Mouse (Mus musculus): Measurements from ENCODE around the gene Bicra. TPM values are rescaled to one million over a fixed set of nuclear protein-coding genes. Genes with fewer than 3 reads are reported as not detected.

The Bicra gene
- total RNA-seq, 2 experiments from 2014 or later, result 7.1 to 8.3 TPM

GRCm38 (mm10) chr7:15982729-15983407 lies 64.9 kb downstream of the Bicra start:
- DNase-seq (ENCODE audit: low spot score), result no peak
- intact Hi-C loops (cut with DNase I), result loop anchor here (1.0 to 5.0 kb wide), 3 partner anchors 34 to 69 kb away; partner anchors contain the start of gene Bicra

GRCm38 (mm10) chr7:15981538-15981937 lies 66.2 kb downstream of the Bicra start:
- intact Hi-C loops (cut with DNase I), result loop anchor here (5.0 kb wide), 1 partner anchor 36 kb away; no protein-coding TSS in a partner anchor
- DNase-seq (ENCODE audit: low spot score), result no peak

GRCm38 (mm10) chr7:15980246-15980645 lies 67.5 kb downstream of the Bicra start:
- intact Hi-C loops (cut with DNase I), result loop anchor here (5.0 kb wide), 1 partner anchor 37 kb away; no protein-coding TSS in a partner anchor
- peak; percentile 54 for DNase-seq (ENCODE audit: low spot score)

GRCm38 (mm10) chr7:15975904-15976303 lies 71.8 kb downstream of the Bicra start:
- no peak for DNase-seq (ENCODE audit: low spot score)
- intact Hi-C loops (cut with DNase I), result loop anchor here (2.0 to 5.0 kb wide), 2 partner anchors 75 to 181 kb away; no protein-coding TSS in a partner anchor

GRCm38 (mm10) chr7:15975451-15975850 lies 72.3 kb downstream of the Bicra start:
- no peak for DNase-seq (ENCODE audit: low spot score)
- intact Hi-C loops (cut with DNase I), result loop anchor here (5.0 kb wide), 1 partner anchor 182 kb away; no protein-coding TSS in a partner anchor

GRCm38 (mm10) chr7:15974712-15975111 lies 73.0 kb downstream of the Bicra start:
- intact Hi-C loops (cut with DNase I), result loop anchor here (5.0 kb wide), 1 partner anchor 183 kb away; no protein-coding TSS in a partner anchor
- peak; percentile 41 for DNase-seq (ENCODE audit: low spot score)

- DNase-seq (ENCODE audit: low spot score), result no peak
- intact Hi-C loops (cut with DNase I), result no loop called here
Measured at GRCm38 (mm10) chr7:15972247-15972646, 75.5 kb downstream of the Bicra start.

- no peak for DNase-seq (ENCODE audit: low spot score)
- intact Hi-C loops (cut with DNase I), result no loop called here
Measured at GRCm38 (mm10) chr7:15969674-15970073, 78.0 kb downstream of the Bicra start.

- intact Hi-C loops (cut with DNase I), result no loop called here
- DNase-seq (ENCODE audit: low spot score), result no peak
Measured at GRCm38 (mm10) chr7:15968322-15968721, 79.4 kb downstream of the Bicra start.

- intact Hi-C loops (cut with DNase I), result loop anchor here (1.0 kb wide), 2 partner anchors 19 to 37 kb away; no protein-coding TSS in a partner anchor
- peak; percentile 81 for DNase-seq (ENCODE audit: low spot score)
Measured at GRCm38 (mm10) chr7:15967312-15967711, 80.4 kb downstream of the Bicra start, which contains the start of gene Ehd2. Gene Ehd2, minus strand, starts transcription at chr7:15967567.

- no peak for DNase-seq (ENCODE audit: low spot score)
- intact Hi-C loops (cut with DNase I), result no loop called here
Measured at GRCm38 (mm10) chr7:15966489-15966888, 81.2 kb downstream of the Bicra start.

GRCm38 (mm10) chr7:15963798-15964652 lies 83.7 kb downstream of the Bicra start:
- intact Hi-C loops (cut with DNase I), result no loop called here
- DNase-seq (ENCODE audit: low spot score), result no peak

GRCm38 (mm10) chr7:15962311-15963288 lies 85.1 kb downstream of the Bicra start:
- peak; percentile 89 for DNase-seq (ENCODE audit: low spot score)
- intact Hi-C loops (cut with DNase I), result no loop called here

GRCm38 (mm10) chr7:15961798-15962197 lies 85.9 kb downstream of the Bicra start:
- intact Hi-C loops (cut with DNase I), result no loop called here

GRCm38 (mm10) chr7:15961239-15961638 lies 86.5 kb downstream of the Bicra start:
- intact Hi-C loops (cut with DNase I), result no loop called here
- peak; percentile 32 for DNase-seq (ENCODE audit: low spot score)

More at GRCm38 (mm10) chr7:15961798-15962197, 85.9 kb downstream of the Bicra start:
- DNase-seq (ENCODE audit: low spot score), result no peak

- intact Hi-C loops (cut with DNase I), result no loop called here
- DNase-seq (ENCODE audit: low spot score), result peak; percentile 27
Measured at GRCm38 (mm10) chr7:15960691-15961090, 87.0 kb downstream of the Bicra start.

GRCm38 (mm10) chr7:15956143-15956542 lies 91.6 kb downstream of the Bicra start:
- no peak for DNase-seq (ENCODE audit: low spot score)
- intact Hi-C loops (cut with DNase I), result no loop called here

- peak; percentile 41 for DNase-seq (ENCODE audit: low spot score)
- intact Hi-C loops (cut with DNase I), result no loop called here
Measured at GRCm38 (mm10) chr7:15955509-15955908, 92.2 kb downstream of the Bicra start.

- DNase-seq (ENCODE audit: low spot score), result peak; percentile 83
- intact Hi-C loops (cut with DNase I), result no loop called here
Measured at GRCm38 (mm10) chr7:15954978-15955443, 92.7 kb downstream of the Bicra start.

Measured in heart, postnatal 25 days (tissue).